Mouse (Mus musculus) monocyte, adult 5-6 weeks (primary cell): ENCODE results near the gene Osbpl9. TPM values are rescaled to one million over a fixed set of nuclear protein-coding genes. Genes with fewer than 3 reads are reported as not detected.

Source experiments
- ATAC-seq: fragments of 153-309, 156-312 bp; replicated peaks from 2 replicates; pipeline ENCODE4 v1.8.0; 2017; ENCODE audit warnings: mild to moderate bottlenecking; ENCODE audit not compliant: low TSS enrichment, insufficient number of reproducible peaks, severe bottlenecking, poor library complexity, low FRiP score
- total RNA-seq: library from RNA; stranded (forward); fragments of 200-1000, 200-491, 200-594 nt; gene quantifications from 3 replicates; pipeline ENCODE4 v1.2.3, GENCODE M21; 2017

Osbpl9 gene
- total RNA-seq, 1 experiment from 2014 or later: 250 TPM

DNA sequence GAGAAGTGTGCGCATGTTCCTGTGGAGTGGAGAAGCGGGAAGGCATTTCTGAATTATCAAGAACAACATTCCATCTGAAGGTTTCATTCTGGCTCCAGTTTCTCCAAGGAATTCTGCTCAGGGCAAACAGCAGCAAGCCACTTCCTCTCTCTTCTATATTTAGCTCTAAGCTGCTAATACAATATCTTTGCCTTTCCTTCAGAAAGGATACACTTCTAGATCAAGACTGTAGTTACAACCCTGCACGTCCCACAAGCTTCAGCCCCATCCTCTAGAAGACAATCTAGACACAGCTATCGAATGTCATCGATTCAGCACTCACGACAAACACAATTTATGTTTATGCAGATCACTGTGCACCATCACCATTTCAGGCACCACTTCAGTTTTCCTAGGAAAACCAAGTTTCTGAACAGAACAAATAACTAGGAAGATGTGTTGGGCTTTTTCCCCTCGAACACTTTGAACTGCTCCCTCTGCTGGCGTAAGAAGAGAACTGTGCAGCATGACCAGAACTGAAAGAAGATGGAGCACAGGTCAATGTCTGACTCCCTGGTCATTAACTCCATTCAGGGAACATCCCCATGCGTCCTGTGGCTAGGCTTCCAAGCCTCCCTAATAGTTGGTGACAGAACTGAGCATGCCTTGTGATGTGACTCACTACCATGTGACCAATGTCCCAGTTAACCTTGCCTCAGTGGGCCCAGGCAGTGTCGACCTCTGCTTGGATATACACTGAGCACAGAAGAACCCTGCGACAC, 54.6 kb downstream of the Osbpl9 start:
- ATAC-seq: peak; percentile 66; the same call in 1 of the 2 replicates

DNA sequence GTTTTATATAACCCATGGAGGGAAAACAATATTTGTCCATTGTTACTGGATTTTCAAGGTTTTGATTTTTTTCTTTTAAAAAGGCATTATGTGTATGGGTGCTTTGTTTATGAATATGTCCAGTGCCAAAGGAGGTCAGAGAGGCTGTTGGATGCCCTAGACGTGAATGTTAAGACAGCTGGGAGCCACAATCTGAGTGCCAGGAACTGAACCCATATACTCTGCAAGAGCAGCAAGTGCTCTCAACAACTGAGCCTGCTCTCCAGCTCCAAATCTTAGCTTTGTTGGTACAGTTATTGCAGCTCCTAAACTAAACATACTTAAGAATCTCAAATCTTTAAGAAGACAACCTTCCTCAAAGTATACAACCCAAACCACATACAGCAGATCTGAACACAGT, 59.0 kb downstream of the Osbpl9 start:
- no peak for ATAC-seq

DNA sequence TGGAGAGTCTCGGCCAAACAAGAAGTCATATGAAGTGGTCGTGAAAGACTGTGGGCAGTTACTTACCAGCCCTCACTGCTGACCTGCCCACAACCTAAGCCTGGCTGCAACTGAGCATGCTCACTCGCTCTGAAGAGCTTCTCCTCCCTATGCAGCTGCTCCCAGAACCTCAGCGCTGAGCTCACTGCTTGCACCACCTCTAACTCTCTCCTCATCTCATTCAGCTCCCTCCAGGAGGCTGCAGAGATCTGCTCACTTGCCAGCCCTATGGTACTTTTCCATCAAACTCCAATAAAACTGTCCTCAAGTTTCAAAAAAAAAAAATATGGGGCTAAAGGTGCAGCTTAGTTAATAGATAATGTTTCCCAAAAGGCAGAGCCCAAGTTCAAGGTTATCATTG, 63.5 kb downstream of the Osbpl9 start:
- no peak for ATAC-seq

DNA sequence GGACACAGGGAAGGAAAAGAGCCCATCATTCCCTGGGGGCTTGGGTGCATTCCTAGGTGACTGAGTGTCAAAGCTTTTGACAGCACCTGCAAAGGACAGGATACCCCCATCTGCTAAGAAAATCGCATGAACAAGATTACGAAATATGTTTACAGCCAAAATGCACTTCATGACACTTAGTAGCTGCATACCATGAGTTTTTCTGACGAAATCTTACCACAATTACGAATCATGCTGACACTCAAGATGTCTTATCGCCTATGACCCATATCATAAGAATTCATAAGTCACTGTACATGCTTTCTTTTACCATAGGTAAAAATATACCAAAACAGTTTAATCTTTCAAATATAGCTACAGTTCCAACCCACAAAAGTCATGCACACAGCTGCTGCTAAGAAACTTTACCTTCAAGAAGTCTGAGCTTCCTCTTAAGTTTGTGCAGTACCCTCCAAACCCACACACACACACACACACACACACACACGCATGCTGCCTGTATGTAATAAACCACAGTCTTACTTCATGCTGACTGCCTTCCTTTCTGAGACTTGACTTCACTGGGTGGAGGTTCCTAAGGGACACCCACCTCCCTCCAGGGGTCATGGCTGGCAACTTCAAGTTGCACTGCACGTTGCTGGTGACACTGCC, 65.5 kb downstream of the Osbpl9 start:
- ATAC-seq: peak; percentile 97

DNA sequence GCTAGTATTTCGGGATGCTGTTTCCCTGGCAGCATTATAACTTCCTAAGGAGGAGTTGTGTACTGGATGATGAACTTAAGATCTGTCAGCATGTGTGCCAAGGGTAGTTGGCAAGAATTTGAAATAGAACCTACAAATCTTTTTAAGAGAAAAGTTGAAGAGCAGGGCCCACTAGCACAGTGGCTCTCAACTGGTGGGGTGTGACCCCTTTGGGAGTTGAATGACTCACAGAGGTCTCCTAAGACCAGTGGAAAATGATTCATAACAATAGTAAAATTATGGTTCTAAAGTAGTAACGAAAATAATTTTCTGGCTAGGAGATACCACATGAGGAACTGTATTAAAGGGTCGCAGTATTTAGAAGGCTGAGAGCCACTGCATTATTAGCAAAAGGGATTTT, 67.1 kb downstream of the Osbpl9 start:
- no peak for ATAC-seq

DNA sequence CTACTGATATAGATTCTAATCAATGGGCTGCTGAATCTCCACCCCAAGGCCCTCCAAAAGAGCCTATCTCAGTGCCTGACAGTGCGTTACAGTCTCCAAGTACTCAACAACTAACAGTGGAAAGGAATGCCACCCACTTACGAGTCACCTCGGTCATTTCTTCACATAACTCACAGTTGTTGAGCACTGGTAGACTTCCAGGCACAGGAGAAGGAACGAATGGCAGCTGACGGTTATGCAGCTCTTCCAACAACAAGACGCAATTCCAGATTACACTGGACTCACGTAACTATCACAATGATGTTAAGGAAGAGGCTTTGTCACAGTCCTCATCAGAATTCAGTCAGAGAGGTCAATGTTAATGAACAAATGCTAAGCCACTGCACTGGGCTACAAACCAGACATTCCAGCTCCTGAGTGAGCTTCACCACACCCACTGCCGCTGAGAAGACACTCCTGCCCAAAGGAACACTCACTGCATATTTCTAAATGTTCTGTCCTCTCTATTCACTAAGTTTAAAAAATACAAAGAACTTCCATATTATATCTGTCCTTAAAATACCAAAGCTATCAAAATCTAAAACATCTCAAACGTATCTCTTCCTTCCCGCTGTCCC, 70.7 kb downstream of the Osbpl9 start:
- ATAC-seq: no peak

DNA sequence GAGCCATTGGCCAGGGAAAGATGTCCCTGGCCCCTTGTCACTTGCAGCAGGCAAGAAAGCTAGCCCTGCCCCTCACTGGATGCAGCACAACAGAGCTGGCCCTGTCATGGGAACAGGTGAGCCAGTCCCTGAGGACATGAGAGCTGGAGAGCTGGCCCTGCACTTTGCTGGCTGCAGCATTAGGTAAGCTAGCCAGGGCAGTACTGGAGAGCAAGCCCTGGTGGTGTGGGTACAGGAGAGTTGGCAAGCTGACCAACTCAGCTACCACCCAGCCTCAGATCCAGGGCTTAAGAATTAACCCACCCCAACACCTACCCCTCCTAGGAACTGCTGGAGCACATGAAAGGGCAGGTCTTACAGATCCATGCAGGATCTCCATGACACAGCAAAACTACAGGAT, 73.1 kb downstream of the Osbpl9 start:
- no peak for ATAC-seq

DNA sequence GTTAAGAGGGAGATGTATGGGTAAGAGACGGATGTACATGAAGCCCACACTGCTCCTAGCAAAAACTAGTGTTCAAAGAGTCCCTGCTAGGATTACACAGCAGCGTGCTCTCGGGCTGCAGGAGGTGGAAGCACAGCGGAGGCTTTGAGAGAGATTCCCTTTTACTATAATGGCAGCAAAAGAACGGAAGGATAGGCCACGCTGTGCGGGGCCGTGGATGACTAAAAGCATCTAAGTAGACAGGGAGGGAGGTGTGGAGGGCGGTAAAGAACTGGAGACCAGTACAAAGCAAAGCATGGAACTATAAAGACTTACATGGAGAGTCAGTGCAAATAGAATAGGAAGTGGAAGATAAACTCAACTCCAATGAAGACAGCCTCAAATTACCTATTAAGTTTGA, 74.1 kb downstream of the Osbpl9 start:
- no peak for ATAC-seq

DNA sequence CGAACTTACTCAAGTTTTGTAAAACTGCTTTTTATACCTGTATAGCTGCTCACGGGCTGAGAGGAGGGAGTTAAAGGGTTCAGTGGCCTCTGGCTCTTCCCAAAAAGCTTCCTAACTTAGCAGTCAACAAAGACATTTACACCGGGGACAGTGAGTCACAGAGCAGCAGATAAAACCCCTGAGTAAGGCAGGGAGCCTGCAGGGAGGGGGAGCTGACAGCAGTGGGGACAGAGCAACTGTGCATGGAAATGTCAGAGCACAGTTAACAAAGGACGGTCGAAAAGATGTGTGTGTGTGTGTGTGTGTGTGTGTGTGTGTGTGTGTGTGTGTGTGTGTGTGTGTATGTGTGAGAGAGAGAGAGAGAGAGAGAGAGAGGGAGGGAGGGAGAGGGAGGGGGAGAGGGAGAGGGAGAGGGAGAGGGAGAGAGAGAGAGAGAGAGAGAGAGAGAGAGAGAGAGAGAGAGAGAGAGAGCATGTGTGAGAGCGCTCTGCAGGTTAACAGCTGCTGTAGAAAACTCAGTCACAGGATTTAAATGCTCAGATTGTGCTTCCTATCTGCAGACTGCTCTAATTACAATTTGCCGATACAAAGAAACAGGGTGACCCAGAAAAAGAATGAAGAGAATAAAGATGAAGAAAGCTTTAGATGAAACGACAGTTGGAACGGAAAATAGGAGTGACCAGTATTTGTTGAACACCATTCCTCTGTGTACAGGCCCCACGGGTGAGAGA, 75.1 kb downstream of the Osbpl9 start:
- no peak for ATAC-seq

DNA sequence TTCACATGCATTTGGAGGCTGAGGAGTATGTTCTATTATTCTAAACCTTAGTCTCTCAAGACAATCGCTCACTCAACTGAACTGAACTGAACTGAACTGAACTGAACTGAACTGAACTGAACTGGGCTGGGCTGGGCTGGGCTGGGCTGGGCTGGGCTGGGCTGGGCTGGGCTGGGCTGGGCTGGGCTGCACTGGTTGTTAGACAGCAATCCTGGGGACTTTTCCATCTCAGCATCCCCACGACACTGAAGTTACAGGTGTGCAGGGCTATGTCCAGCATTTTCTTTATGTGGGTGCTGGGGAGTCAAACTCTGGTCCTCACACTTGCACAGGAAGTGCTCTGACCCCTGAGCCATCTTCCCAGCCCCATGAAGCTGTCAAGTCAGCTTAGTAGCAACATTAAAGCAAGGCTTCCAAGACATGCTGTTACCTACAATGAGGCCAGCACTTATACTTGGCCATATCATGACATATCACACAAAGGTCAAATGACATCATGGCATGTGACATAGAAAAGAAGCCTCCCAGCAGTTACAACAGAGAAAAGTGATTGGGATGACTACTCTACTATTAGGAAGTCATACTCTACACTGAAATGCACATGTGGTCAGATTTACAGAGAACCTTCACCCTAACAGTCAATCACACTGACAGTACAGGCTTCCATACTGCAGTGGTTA, 76.2 kb downstream of the Osbpl9 start:
- peak; percentile 57; the same call in 1 of the 2 replicates for ATAC-seq

DNA sequence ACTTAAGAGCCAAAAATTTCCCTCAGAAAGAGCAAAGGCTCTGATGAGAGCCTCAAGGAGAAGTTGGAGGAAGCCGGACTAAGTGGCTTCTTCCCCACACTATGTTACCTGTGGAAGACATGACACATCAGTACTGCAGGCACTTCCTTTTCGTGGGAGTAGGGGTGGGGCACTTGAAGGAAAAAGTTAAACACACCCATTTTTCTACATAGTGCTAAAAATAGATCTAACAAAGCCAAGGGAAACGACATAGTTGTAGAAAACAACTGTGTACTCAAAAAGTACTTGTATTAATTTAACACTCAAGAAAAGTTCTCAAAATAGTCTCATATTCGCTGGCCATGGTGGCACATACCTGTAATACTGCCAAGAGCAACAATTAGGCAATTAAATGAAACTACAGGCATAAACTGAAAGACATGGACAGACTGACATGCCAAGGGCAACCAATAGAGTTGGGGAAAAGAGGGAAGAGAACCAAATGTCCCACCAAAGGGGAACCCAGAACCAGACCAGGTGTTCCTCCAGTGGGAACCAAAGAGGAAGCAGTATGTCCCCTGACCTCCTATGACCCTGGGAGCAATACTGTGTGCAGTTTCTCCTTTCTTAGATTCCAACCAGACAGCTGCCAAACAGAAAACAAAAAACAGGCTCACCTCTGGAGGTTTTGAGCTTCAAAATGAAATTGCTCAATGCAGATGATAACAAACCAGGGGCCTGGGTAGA, 79.1 kb downstream of the Osbpl9 start:
- ATAC-seq: no peak

DNA sequence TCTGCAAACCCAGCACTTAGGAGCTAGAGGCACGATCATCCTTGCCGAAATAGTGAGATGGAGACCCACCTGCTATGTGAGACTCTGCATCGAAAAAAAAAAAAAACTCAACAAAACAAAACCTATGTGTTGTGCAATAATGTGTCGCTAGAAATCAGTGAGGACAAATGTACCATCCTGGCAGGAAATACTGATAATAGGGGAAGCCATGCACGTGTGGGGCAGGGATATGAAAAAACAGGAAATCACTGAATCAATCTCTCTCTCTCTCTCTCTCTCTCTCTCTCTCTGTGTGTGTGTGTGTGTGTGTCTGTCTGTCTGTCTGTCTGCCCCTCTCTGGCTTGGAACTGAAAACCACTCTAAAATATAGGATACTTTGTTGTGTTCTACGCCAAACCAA, 81.3 kb downstream of the Osbpl9 start:
- no peak for ATAC-seq

DNA sequence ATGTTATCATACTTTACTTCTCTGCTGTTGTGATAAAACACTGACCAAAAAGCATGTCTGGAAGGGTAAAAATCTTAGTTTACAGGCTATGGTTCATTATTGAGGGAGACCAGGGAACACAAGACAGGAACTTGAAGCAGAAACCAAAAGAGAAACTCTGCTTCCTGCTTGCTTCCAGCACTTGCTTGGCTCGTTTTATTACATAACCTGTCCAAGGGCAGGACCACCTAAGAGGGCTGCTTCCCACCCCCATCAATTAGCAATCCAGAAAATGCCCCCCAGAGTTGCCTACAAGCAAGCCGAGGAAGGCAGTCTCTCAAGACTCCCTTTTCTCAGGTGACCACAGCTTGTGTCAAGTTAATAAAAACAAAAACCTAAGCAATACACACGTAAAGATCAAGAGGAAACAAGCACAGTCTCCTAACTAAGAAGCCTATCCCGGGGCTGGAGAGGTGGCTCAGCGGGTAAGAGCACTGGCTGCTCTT, 82.4 kb downstream of the Osbpl9 start:
- ATAC-seq: no peak

DNA sequence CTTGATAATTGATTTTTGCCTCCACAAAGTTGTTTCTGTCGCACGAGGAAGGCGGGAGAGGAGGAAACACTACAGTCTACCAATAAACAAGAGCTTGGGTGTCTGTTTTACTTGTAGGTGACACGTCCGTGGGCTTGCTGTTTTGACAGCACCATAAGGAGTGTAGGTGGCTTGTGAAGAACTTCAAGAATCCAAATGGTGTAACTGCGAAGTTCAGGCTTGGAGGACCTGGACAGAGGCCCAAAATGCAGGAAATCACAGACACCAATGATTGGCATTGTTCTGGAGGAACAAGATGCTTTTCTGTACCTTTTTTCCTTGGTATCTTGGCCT, 83.8 kb downstream of the Osbpl9 start:
- peak; percentile 3; the same call in 1 of the 2 replicates for ATAC-seq

DNA sequence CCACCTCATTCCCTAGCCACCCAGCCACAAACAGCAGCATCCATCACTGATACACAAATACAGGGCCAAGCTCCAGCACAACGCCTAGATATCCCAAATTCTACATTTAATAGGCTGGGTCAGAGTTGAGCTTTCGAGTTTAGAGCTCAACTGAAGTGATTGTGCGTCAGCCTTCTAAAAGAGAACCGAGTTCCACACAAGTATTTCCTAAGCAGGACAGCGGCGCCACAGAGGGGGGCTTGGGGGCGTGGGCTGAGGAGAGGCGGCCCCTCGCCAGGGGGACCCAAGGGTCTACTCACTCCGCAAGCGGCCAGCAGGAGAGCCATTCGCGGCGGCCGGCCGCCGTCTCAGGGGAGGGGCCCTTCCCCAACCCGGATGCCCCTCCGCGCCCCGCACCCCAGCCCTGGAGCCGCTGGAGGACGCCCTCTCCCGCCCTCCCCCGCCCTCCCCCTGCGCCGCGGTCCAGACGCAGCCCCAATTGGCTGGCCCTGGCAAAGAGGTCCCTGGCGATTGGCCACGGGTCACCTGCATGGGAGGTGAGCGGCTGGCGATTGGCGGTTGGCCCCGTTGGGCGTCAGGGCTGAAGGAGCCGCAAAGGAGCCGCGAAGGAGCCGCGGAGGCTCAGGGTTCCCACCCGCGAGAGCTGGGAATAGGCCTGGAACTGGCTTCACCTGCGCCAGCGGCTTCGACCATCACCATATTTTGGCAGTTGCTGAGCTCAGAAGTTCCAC, 84.3 kb downstream of the Osbpl9 start:
- ATAC-seq: peak; percentile 91

DNA sequence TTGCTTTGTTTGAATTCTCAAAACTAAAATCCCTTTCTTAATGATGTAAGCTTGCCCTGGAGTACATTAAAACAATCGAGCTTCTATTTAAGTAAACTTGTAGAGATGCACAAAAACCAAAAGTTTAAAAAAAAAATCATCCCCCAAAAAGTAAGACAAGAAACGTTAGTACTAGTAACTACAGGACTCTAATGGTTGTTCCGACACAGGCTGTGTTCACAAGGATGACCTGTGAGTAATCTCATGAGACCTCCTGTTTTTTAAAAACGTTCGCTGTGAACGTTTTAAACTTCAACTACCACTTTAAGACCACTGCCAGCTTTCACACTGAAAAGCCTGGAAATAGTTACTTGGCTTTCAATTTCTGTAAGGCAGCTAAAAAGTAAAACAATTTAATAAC, 85.1 kb downstream of the Osbpl9 start:
- ATAC-seq: no peak

DNA sequence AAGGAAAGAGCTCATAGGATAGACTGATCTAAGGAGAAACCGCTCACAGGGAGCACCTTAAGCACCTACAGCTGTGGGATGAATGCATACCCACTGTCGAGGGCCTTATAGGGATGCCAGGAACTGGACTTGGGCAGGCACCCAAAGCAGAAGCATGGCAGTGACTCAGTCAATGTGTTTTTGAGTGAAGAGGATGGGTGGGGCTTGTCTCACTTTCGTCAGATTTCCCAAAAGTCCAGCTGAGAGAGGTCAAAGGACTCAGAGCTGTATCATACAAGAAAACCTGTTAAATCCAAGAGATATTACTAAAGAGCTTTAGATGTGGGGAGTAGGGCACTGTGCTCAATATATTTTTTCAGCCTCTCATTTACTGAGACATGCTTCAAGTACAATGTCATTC, 85.6 kb downstream of the Osbpl9 start:
- peak; percentile 75 for ATAC-seq

DNA sequence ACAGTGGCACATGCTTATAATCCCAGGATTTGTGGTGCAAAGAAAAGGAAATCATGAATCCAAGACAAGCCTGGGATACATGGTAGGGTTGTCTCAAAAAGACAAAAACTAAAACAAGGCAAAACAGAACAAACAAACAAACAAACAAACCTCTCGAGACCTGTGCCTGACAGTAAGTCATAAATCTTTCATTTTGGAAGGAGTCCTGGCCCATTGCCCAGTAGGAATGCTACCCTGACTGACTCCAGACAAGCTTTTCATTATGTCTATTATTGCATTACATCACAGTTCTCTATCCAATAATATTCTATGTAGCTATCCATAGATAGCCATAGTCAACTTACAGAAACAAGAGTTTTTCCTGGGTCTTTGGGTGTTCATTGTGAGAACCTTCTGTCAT, 86.3 kb downstream of the Osbpl9 start:
- ATAC-seq: no peak
